Mouse (Mus musculus) intestine, postnatal 0 days (tissue): Measurements from ENCODE around the gene Sptbn1. TPM values are rescaled to one million over a fixed set of nuclear protein-coding genes. Genes with fewer than 3 reads are reported as not detected.

ENCODE experiments used
- ATAC-seq: fragments of 200-750 bp; cut with Nextera tagmentation; 2 replicates; pipeline ENCODE4 v1.8.0; 2017; ENCODE audit warnings: mild to moderate bottlenecking, moderate TSS enrichment, moderate library complexity
- H3K27ac ChIP-seq: fragments of 300-500 bp; sonication (generic); 2 replicates; pipeline ENCODE4 v1.5.1; 2014; ENCODE audit warnings: mild to moderate bottlenecking, low read depth, low read length, moderate library complexity
- H3K27me3 ChIP-seq: fragments of 300-500 bp; sonication (generic); replicated peaks from 2 replicates; pipeline ENCODE4 v1.6.1; 2014; ENCODE audit warnings: low read length, mixed read lengths; ENCODE audit not compliant: control insufficient read depth, insufficient read depth
- H3K36me3 ChIP-seq: fragments of 300-500 bp; sonication (generic); 2 replicates; pipeline ENCODE4 v1.6.1; 2014; ENCODE audit warnings: mild to moderate bottlenecking, moderate library complexity; ENCODE audit not compliant: control insufficient read depth, insufficient read depth
- H3K4me1 ChIP-seq: fragments of 300-500 bp; sonication (generic); replicated peaks from 2 replicates; pipeline ENCODE4 v1.6.1; 2014; ENCODE audit warnings: antibody characterized with exemption, low read length, mixed read lengths; ENCODE audit not compliant: control insufficient read depth, insufficient read depth
- H3K4me2 ChIP-seq: fragments of 300-500 bp; sonication (generic); replicated peaks from 2 replicates; pipeline ENCODE4 v1.6.1; 2014; ENCODE audit warnings: low read depth, mild to moderate bottlenecking, moderate library complexity
- H3K4me3 ChIP-seq: fragments of 300-500 bp; sonication (generic); 2 replicates; pipeline ENCODE4 v1.5.1; 2014; ENCODE audit warnings: low read depth, low read length
- H3K9ac ChIP-seq: fragments of 300-500 bp; sonication (generic); 2 replicates; pipeline ENCODE4 v1.6.1; 2014; ENCODE audit warnings: mild to moderate bottlenecking, low read depth, low read length
- H3K9me3 ChIP-seq: fragments of 300-500 bp; sonication (generic); 2 replicates; pipeline ENCODE4 v1.6.1; 2016; ENCODE audit warnings: mixed run types; ENCODE audit not compliant: control insufficient read depth
- CTCF ChIP-seq: sonication (generic); IDR thresholded peaks from 2 replicates; pipeline ENCODE4 v1.5.1; 2016; ENCODE audit warnings: low read depth, mild to moderate bottlenecking, control low read depth, antibody characterized with exemption, moderate library complexity
- WGBS: fragments of 180-500 bp; shearing (Covaris S2); extraction: QIAGEN DNeasy Blood & Tissue Kit; methylation state at CpG from one replicate; pipeline ENCODE4 v1.1.7; 2014; 5-methylcytosine and 5-hydroxymethylcytosine counted together
- polyA plus RNA-seq: library from polyadenylated mRNA; unstranded; fragments of >200 nt; fragmentation: Nextera tagmentation; extraction: Ambion mirVana; gene quantifications from 2 replicates; pipeline ENCODE4 v1.2.1, GENCODE M21; 2015

Gene Sptbn1
- polyA plus RNA-seq, 1 experiment from 2014 or later, result 73.5 TPM

GRCm38 (mm10) chr11:30163870-30164269, 104.1 kb downstream of the Sptbn1 start:
- H3K9me3 ChIP-seq, result no peaks in the 10 kb centered on the region
- no peak for ATAC-seq
- WGBS, result 68% methylated on average over 1 of the region's 1 CpGs

GRCm38 (mm10) chr11:30163081-30163480, 104.9 kb downstream of the Sptbn1 start:
- Histone ChIP-seq H3K4me3 (no peak overlapping the region), H3K9me3 (no peaks in the 10 kb centered on the region), H3K36me3 (peaks cover 17% of the 10 kb centered on the region; the same call in 1 of the 2 replicates), H3K4me2 (no peak overlapping the region), H3K4me1 (peaks cover 28% of the 10 kb centered on the region), H3K9ac (no peak overlapping the region), H3K27me3 (no peaks in the 10 kb centered on the region), H3K27ac (no peak overlapping the region)
- 0 out of 2 replicates have a peak, but pooled peaks have one; percentile 4 for TF ChIP-seq CTCF
- 81% methylated on average over 4 of the region's 4 CpGs for WGBS
- no peak for ATAC-seq

More at GRCm38 (mm10) chr11:30163870-30164269, 104.1 kb downstream of the Sptbn1 start:
- Histone ChIP-seq H3K4me2 (no peak overlapping the region), H3K4me1 (peaks cover 28% of the 10 kb centered on the region), H3K27ac (no peak overlapping the region), H3K27me3 (no peaks in the 10 kb centered on the region), H3K9ac (no peak overlapping the region), H3K36me3 (peaks cover 10% of the 10 kb centered on the region; the same call in 1 of the 2 replicates), H3K4me3 (no peak overlapping the region)
- no peak for TF ChIP-seq CTCF

GRCm38 (mm10) chr11:30161744-30162143, 106.2 kb downstream of the Sptbn1 start:
- H3K27ac ChIP-seq, result peak overlapping the region; percentile 54; the same call in 1 of the 2 replicates
- no peak overlapping the region for H3K9ac ChIP-seq
- peaks cover 28% of the 10 kb centered on the region for H3K4me1 ChIP-seq
- no peak overlapping the region for H3K4me3 ChIP-seq
- ATAC-seq, result no peak
- no peaks in the 10 kb centered on the region for H3K27me3 ChIP-seq
- H3K9me3 ChIP-seq, result no peaks in the 10 kb centered on the region
- peaks cover 26% of the 10 kb centered on the region; the same call in 1 of the 2 replicates for H3K36me3 ChIP-seq
- no peak overlapping the region for H3K4me2 ChIP-seq
- no peak for TF ChIP-seq CTCF
- 92% methylated on average over 1 of the region's 1 CpGs for WGBS

GRCm38 (mm10) chr11:30161173-30161650, 106.8 kb downstream of the Sptbn1 start:
- Histone ChIP-seq H3K4me1 (peaks cover 31% of the 10 kb centered on the region), H3K4me3 (no peak overlapping the region), H3K4me2 (no peak overlapping the region), H3K9me3 (no peaks in the 10 kb centered on the region), H3K9ac (no peak overlapping the region), H3K27ac (peak overlapping the region; percentile 54), H3K27me3 (no peaks in the 10 kb centered on the region), H3K36me3 (peaks cover 26% of the 10 kb centered on the region; the same call in 1 of the 2 replicates)
- no peak for TF ChIP-seq CTCF
- ATAC-seq, result peak; percentile 55
- WGBS, result 15% methylated on average over 6 of the region's 6 CpGs

GRCm38 (mm10) chr11:30160625-30161172, 107.3 kb downstream of the Sptbn1 start:
- ATAC-seq, result no peak
- Histone ChIP-seq H3K4me1 (peaks cover 26% of the 10 kb centered on the region), H3K36me3 (peaks cover 26% of the 10 kb centered on the region; the same call in 1 of the 2 replicates), H3K27ac (peak overlapping the region; percentile 54), H3K9ac (no peak overlapping the region), H3K4me3 (no peak overlapping the region), H3K9me3 (no peaks in the 10 kb centered on the region), H3K27me3 (no peaks in the 10 kb centered on the region), H3K4me2 (no peak overlapping the region)
- WGBS, result 42% methylated on average over 4 of the region's 4 CpGs
- no peak for TF ChIP-seq CTCF

- H3K27ac ChIP-seq, result no peak overlapping the region
- no peaks in the 10 kb centered on the region for H3K27me3 ChIP-seq
- no peak for TF ChIP-seq CTCF
- peaks cover 21% of the 10 kb centered on the region for H3K4me1 ChIP-seq
- H3K9ac ChIP-seq, result no peak overlapping the region
- no peak overlapping the region for H3K4me3 ChIP-seq
- no peak overlapping the region for H3K4me2 ChIP-seq
- ATAC-seq, result no peak
- H3K9me3 ChIP-seq, result no peaks in the 10 kb centered on the region
- H3K36me3 ChIP-seq, result peaks cover 28% of the 10 kb centered on the region; the same call in 1 of the 2 replicates
- 80% methylated on average over 4 of the region's 4 CpGs for WGBS
Observed at GRCm38 (mm10) chr11:30159545-30160255, 108.3 kb downstream of the Sptbn1 start.
